Mouse (Mus musculus) c-Kit-positive CD71-positive TER-119-negative erythroid progenitor cells, embryonic 14.5 days (primary cell): ENCODE data around the gene Adamts2.

ENCODE experiments used
- DNase-seq: peaks from one replicate; pipeline ENCODE4 v3.0.0-alpha.2; 2013; ENCODE audit warnings: low read depth

Gene Adamts2

GRCm38 (mm10) chr11:50848520-50849137 lies 246.7 kb downstream of the Adamts2 start:
- DNase-seq = no peak

GRCm38 (mm10) chr11:50849310-50849709 lies 247.4 kb downstream of the Adamts2 start:
- DNase-seq = no peak

DNA sequence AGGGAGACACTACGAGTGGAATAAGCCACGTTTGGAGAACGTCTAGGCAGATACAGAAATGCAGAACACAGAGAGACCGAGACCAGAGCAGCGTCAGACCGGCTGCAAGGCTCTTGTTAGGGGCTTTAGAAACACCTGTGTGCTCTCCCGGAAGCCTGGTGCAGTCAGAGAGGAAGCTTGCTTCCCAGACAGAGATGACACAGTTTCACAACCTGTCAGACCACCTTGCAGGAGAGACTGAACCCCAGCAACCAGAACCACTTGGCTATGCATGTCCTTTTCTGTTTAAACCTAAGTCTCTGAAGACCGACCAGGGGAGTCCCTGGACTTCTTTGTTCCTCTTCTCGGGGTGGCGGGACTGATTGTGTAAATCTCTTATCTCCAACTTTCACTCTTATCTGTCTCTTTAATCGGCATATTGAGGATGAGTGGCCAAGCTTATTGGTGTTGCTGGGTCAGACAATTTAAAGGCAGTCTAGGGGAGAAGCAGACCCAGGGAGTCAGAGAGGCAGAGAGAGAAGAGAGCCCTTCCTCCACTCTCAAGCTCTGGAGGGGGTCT lies 248.4 kb downstream of the Adamts2 start, which contains the start of gene Grm6:
TSS of gene Grm6 (plus strand) at position 509 of the 559 bp plus-strand sequence.
- DNase-seq = no peak

GRCm38 (mm10) chr11:50850989-50851601 lies 249.2 kb downstream of the Adamts2 start:
- no peak for DNase-seq
